Mouse (Mus musculus) lung, postnatal 0 days (tissue): ENCODE measurements at regions not wholly inside any gene's neighbourhood (a gene's known extent, or its start where the extent isn't known, plus 50 kb on each side); places are given as distances from the start of the nearest gene placed in this dataset.

ENCODE experiments used
- ATAC-seq: fragments of 200-750 bp; cut with Nextera tagmentation; 2 replicates; pipeline ENCODE4 v1.8.0; 2017; ENCODE audit warnings: moderate library complexity
- DNase-seq: peaks from one replicate; pipeline ENCODE4 v3.0.0-alpha.2; 2016; ENCODE audit warnings: low spot score
- H3K27ac ChIP-seq: fragments of 300-500 bp; sonication (generic); 2 replicates; pipeline ENCODE4 v1.5.1; 2014; ENCODE audit warnings: antibody characterized with exemption, mild to moderate bottlenecking, low read length, mixed read lengths
- H3K27me3 ChIP-seq: fragments of 300-500 bp; sonication (generic); replicated peaks from 2 replicates; pipeline ENCODE4 v1.6.1; 2014; ENCODE audit warnings: low read length, mixed read lengths; ENCODE audit not compliant: insufficient read depth
- H3K36me3 ChIP-seq: fragments of 300-500 bp; sonication (generic); 2 replicates; pipeline ENCODE4 v1.6.1; 2014; ENCODE audit warnings: low read length, mixed read lengths; ENCODE audit not compliant: insufficient read depth
- H3K4me1 ChIP-seq: fragments of 300-500 bp; sonication (generic); 2 replicates; pipeline ENCODE4 v1.6.1; 2014; ENCODE audit warnings: antibody characterized with exemption, low read depth, low read length, mixed read lengths; ENCODE audit not compliant: insufficient read depth
- H3K4me2 ChIP-seq: fragments of 300-500 bp; sonication (generic); replicated peaks from 2 replicates; pipeline ENCODE4 v1.6.1; 2014; ENCODE audit warnings: low read depth, mild to moderate bottlenecking, low read length, moderate library complexity, mixed read lengths
- H3K4me3 ChIP-seq: fragments of 300-500 bp; sonication (generic); 2 replicates; pipeline ENCODE4 v1.5.1; 2014; ENCODE audit warnings: low read depth, low read length
- H3K9ac ChIP-seq: fragments of 300-500 bp; sonication (generic); replicated peaks from 2 replicates; pipeline ENCODE4 v1.6.1; 2014; ENCODE audit warnings: low read depth, mild to moderate bottlenecking
- H3K9me3 ChIP-seq: fragments of 300-500 bp; sonication (generic); 2 replicates; pipeline ENCODE4 v1.6.1; 2016; ENCODE audit warnings: low read length, mixed read lengths
- CTCF ChIP-seq: IDR thresholded peaks from 2 replicates; pipeline ENCODE4 v1.5.1; 2016; ENCODE audit warnings: antibody characterized with exemption, mild to moderate bottlenecking
- EP300 ChIP-seq: IDR thresholded peaks from 2 replicates; pipeline ENCODE4 v1.6.1; 2016; ENCODE audit warnings: antibody characterized with exemption, mild to moderate bottlenecking, control low read depth
- WGBS: fragments of 180-500 bp; shearing (Covaris S2); extraction: QIAGEN DNeasy Blood & Tissue Kit; methylation state at CpG from one replicate; pipeline ENCODE4 v1.1.7; 2014; 5-methylcytosine and 5-hydroxymethylcytosine counted together

DNA sequence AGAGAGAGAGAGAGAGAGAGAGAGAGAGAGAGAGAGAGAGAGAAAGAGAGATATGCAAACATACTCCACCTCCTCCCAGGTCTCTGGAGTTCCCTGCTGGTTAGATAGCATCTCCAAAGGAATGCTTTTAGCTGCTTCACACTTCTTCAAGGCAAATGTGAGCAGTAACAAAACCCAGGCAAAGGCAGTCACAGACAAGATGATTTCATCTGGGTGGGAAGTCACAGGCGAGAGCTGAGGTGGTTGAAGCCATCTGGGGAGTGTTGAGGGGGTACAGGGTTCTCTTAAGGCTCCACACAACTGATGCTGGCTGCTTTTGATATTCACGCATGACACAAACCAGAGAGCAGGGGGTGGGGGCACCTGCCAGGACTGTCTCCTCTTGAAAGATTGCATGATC lies 322.7 kb upstream of the Mki67 start:
- Histone ChIP-seq H3K9ac (no peak overlapping the region), H3K4me3 (no peak overlapping the region), H3K27me3 (no peaks in the 10 kb centered on the region), H3K4me1 (no peaks in the 10 kb centered on the region), H3K9me3 (no peaks in the 10 kb centered on the region), H3K36me3 (no peaks in the 10 kb centered on the region), H3K4me2 (no peak overlapping the region), H3K27ac (no peak overlapping the region)
- no peak for DNase-seq
- ATAC-seq: no peak
- TF ChIP-seq CTCF (no peak), EP300 (no peak)
- WGBS: 29% methylated on average over 2 of the region's 2 CpGs

DNA sequence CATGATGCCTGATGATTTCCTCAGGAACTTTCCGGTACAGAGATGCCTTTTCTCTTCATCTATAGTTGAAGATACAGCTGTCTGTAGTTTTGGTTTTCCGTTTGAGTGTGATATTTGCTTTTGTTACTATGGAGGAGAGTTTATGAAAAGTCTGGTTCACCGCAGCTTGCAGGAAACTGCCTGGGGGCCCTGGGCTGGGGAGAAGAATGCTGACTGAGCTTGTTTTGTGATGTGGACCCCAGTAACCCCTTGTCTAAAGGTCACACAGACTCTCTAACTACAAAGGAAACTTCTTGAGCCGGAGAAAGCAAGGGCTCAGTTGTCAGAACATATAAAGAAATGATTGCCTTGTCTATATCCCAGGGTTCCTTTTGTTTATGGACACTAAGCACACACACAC lies 325.8 kb upstream of the Mki67 start:
- no peaks in the 10 kb centered on the region for H3K9me3 ChIP-seq
- no peak for DNase-seq
- no peak for ATAC-seq
- 35% methylated on average over 4 of the region's 4 CpGs for WGBS
- no peak for TF ChIP-seq EP300
- TF ChIP-seq CTCF: no peak
- H3K4me2 ChIP-seq: no peak overlapping the region
- no peak overlapping the region for H3K9ac ChIP-seq
- H3K4me1 ChIP-seq: peaks cover 5% of the 10 kb centered on the region; the same call in 1 of the 2 replicates
- no peak overlapping the region for H3K4me3 ChIP-seq
- H3K27ac ChIP-seq: no peak overlapping the region
- no peaks in the 10 kb centered on the region for H3K27me3 ChIP-seq
- no peaks in the 10 kb centered on the region for H3K36me3 ChIP-seq

DNA sequence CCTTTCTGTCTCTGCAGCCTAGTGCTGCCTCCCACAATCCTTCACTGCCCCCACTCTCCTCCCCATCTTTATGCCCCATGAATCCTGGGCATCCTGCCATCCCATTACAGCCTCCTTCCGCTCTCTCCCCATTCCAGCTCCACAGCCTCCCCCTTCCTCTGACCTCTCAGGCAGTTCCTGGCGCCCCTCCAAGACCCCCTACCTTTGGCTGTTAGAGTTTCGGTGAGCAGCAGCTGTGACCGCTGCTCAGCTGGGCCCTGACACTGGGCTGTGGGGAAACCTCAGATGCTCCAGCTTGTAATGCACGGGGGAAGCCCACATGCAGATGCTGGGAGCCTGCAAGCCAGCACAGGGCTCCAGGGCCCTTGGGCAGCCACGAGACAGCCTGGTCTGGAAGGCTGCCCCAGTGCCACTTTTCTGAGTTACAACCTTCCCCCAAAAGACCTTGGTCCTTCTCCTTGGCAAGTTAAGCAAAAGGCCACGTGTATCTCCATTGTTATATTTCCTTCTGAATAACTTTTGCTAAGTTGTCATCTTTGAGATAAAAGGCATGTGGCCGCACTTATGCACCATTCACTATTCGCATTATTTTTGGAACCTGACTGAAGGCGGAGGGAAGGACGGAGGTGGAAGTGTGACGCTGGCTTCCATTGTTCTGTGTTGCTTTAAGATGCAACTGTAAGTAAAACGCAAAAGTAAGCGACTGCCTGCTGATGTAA lies 330.6 kb upstream of the Mki67 start:
- peak; percentile 63 for ATAC-seq
- no peak overlapping the region for H3K27ac ChIP-seq
- no peaks in the 10 kb centered on the region for H3K9me3 ChIP-seq
- 8% methylated on average over 14 of the region's 14 CpGs for WGBS
- H3K27me3 ChIP-seq: no peaks in the 10 kb centered on the region
- DNase-seq: peak; percentile 57
- H3K36me3 ChIP-seq: no peaks in the 10 kb centered on the region
- no peak overlapping the region for H3K9ac ChIP-seq
- no peak overlapping the region for H3K4me2 ChIP-seq
- no peak overlapping the region for H3K4me3 ChIP-seq
- TF ChIP-seq CTCF (no peak), EP300 (no peak)
- H3K4me1 ChIP-seq: peaks cover 5% of the 10 kb centered on the region; the same call in 1 of the 2 replicates

GRCm38 (mm10) chr7:136047364-136047945 lies 331.3 kb upstream of the Mki67 start:
- Histone ChIP-seq H3K36me3 (no peaks in the 10 kb centered on the region), H3K4me1 (peaks cover 5% of the 10 kb centered on the region; the same call in 1 of the 2 replicates), H3K4me2 (no peak overlapping the region), H3K27me3 (no peaks in the 10 kb centered on the region), H3K9me3 (no peaks in the 10 kb centered on the region), H3K4me3 (no peak overlapping the region), H3K27ac (no peak overlapping the region), H3K9ac (no peak overlapping the region)
- ATAC-seq: no peak
- 44% methylated on average over 7 of the region's 7 CpGs for WGBS
- TF ChIP-seq CTCF: no peak
- no peak for TF ChIP-seq EP300
- DNase-seq: no peak

- H3K4me1 ChIP-seq: peaks cover 5% of the 10 kb centered on the region; the same call in 1 of the 2 replicates
- H3K36me3 ChIP-seq: no peaks in the 10 kb centered on the region
- DNase-seq (peak; percentile 59), ATAC-seq (peak; percentile 26; the same call in 1 of the 2 replicates)
- TF ChIP-seq CTCF: 0 out of 2 replicates have a peak, but pooled peaks have one; percentile 24
- no peak for TF ChIP-seq EP300
- no peak overlapping the region for H3K9ac ChIP-seq
- no peak overlapping the region for H3K4me3 ChIP-seq
- WGBS: 42% methylated on average over 7 of the region's 8 CpGs
- no peak overlapping the region for H3K27ac ChIP-seq
- no peak overlapping the region for H3K4me2 ChIP-seq
- no peaks in the 10 kb centered on the region for H3K9me3 ChIP-seq
- H3K27me3 ChIP-seq: no peaks in the 10 kb centered on the region
These were observed 332.9 kb upstream of the Mki67 start for GRCm38 (mm10) chr7:136048925-136049586.

- ATAC-seq (0 out of 2 replicates have a peak, but pooled peaks have one; percentile 8), DNase-seq (no peak)
- no peak overlapping the region for H3K4me3 ChIP-seq
- H3K9ac ChIP-seq: no peak overlapping the region
- H3K27ac ChIP-seq: no peak overlapping the region
- peaks cover 5% of the 10 kb centered on the region; the same call in 1 of the 2 replicates for H3K4me1 ChIP-seq
- H3K27me3 ChIP-seq: no peaks in the 10 kb centered on the region
- TF ChIP-seq EP300 (no peak), CTCF (no peak)
- H3K9me3 ChIP-seq: no peaks in the 10 kb centered on the region
- no peaks in the 10 kb centered on the region for H3K36me3 ChIP-seq
- WGBS: 40% methylated on average over 4 of the region's 4 CpGs
- H3K4me2 ChIP-seq: no peak overlapping the region
These were observed 333.4 kb upstream of the Mki67 start for GRCm38 (mm10) chr7:136049587-136049930.
